Mouse (Mus musculus) intestine, embryonic 14.5 days (tissue): ENCODE results near the gene Atp6v0a1. TPM values are rescaled to one million over a fixed set of nuclear protein-coding genes. Genes with fewer than 3 reads are reported as not detected.

ENCODE experiments used
- ATAC-seq: fragments of 200-750 bp; cut with Nextera tagmentation; replicated peaks from 2 replicates; pipeline ENCODE4 v1.8.0; 2017; ENCODE audit warnings: low read depth, moderate number of reproducible peaks, moderate TSS enrichment, moderate library complexity; ENCODE audit not compliant: low FRiP score, low TSS enrichment
- DNase-seq: peaks from one replicate; pipeline ENCODE4 v3.0.0-alpha.2; 2018; ENCODE audit warnings: low spot score
- H3K27ac ChIP-seq: fragments of 300-500 bp; sonication (generic); 2 replicates; pipeline ENCODE4 v1.5.1; 2014; ENCODE audit warnings: low read depth, mild to moderate bottlenecking, control low read depth
- H3K27me3 ChIP-seq: fragments of 300-500 bp; sonication (generic); replicated peaks from 2 replicates; pipeline ENCODE4 v1.6.1; 2014; ENCODE audit warnings: low read length, control low read depth; ENCODE audit not compliant: control insufficient read depth, insufficient read depth
- H3K36me3 ChIP-seq: fragments of 300-500 bp; sonication (generic); 2 replicates; pipeline ENCODE4 v1.6.1; 2014; ENCODE audit warnings: low read length, control low read depth; ENCODE audit not compliant: control insufficient read depth, insufficient read depth
- H3K4me1 ChIP-seq: fragments of 300-500 bp; sonication (generic); replicated peaks from 2 replicates; pipeline ENCODE4 v1.6.1; 2014; ENCODE audit warnings: low read length, control low read depth, mixed read lengths; ENCODE audit not compliant: control insufficient read depth, insufficient read depth
- H3K4me2 ChIP-seq: fragments of 300-500 bp; sonication (generic); 2 replicates; pipeline ENCODE4 v1.6.1; 2014; ENCODE audit warnings: low read length
- H3K4me3 ChIP-seq: fragments of 300-500 bp; sonication (generic); 2 replicates; pipeline ENCODE4 v1.5.1; 2014; ENCODE audit warnings: low read depth, low read length, control low read depth, mixed read lengths
- H3K9ac ChIP-seq: fragments of 300-500 bp; sonication (generic); 2 replicates; pipeline ENCODE4 v1.6.1; 2014; ENCODE audit warnings: mild to moderate bottlenecking, low read length
- H3K9me3 ChIP-seq: fragments of 300-500 bp; sonication (generic); 2 replicates; pipeline ENCODE4 v1.6.1; 2016; ENCODE audit warnings: low read length, control low read depth; ENCODE audit not compliant: control insufficient read depth
- WGBS: fragments of 180-500 bp; shearing (Covaris S2); extraction: QIAGEN DNeasy Blood & Tissue Kit; methylation state at CpG from one replicate; pipeline ENCODE4 v1.1.7; 2014; 5-methylcytosine and 5-hydroxymethylcytosine counted together
- polyA plus RNA-seq: library from polyadenylated mRNA; unstranded; fragments of >200 nt; fragmentation: Nextera tagmentation; extraction: Ambion mirVana; gene quantifications from 2 replicates; pipeline ENCODE4 v1.2.1, GENCODE M21; 2014

Gene Atp6v0a1
- polyA plus RNA-seq = 30.6 and 32.5 TPM in 2 replicates

DNA sequence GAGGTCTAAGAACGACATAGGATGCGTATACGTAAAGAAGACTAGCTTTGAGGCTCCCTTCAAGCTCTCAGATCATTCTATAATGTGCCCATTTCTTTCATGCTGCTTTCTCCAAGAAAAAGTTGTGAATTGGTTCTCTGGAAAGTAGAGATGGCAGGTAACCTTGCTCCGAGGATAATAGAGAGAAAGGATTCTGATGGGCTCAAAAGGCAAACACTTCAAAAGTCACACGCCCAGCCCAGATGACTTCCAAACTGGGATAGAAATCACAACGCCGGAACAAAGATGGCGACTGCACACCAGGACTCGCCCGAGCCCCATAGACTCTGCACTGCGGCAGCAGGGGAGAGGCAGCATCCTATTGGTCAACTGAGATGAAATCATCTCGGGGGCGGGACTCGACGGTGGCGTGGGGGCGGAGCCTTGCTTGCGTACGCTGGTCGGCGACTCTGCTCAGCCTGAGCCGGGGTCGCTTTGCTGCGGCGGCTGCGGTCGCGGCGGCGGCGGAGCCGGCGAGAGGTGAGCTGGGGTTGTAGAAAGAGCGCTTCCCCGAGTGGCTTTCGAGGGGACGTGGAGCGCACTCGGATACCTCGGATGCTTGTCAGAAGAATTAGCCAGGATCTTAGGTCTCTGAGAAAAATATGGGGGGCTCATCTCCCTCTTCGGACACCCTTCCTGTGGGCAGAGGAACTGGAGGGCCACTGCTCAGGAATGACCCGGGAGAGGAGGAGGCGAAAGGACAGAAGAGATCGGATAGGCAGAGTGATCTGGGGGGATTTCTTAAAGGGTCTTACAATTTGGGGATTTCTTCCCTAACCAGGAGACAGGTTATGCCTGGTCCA is at the start of gene Atp6v0a1:
TSS of gene Atp6v0a1 (plus strand) at position 407 of the 842 bp plus-strand sequence.
- H3K9me3 ChIP-seq = no peaks in the 10 kb centered on the region
- H3K4me3 ChIP-seq = peak within 1 kb of the TSS; percentile 74
- peaks cover 15% of the 10 kb centered on the region for H3K36me3 ChIP-seq
- WGBS = under 1% methylated on average over 44 of the region's 44 CpGs
- H3K9ac ChIP-seq = peak within 1 kb of the TSS; percentile 67
- DNase-seq = peak; percentile 97
- H3K4me1 ChIP-seq = peaks cover 10% of the 10 kb centered on the region; the same call in 1 of the 2 replicates
- peak within 1 kb of the TSS; percentile 86 for H3K27ac ChIP-seq
- peak; percentile 100 for ATAC-seq
- peak within 1 kb of the TSS; percentile 75 for H3K4me2 ChIP-seq
- no peaks in the 10 kb centered on the region for H3K27me3 ChIP-seq

- WGBS = 4% methylated on average over 14 of the region's 14 CpGs
- ATAC-seq (no peak), DNase-seq (peak; percentile 87)
- peaks cover 14% of the 10 kb centered on the region for H3K4me1 ChIP-seq
- no peaks in the 10 kb centered on the region for H3K9me3 ChIP-seq
- H3K4me2 ChIP-seq = peak overlapping the region; percentile 34
- peak overlapping the region; percentile 10; the same call in 1 of the 2 replicates for H3K4me3 ChIP-seq
- H3K27me3 ChIP-seq = peaks cover 17% of the 10 kb centered on the region
- no peak overlapping the region for H3K27ac ChIP-seq
- no peak overlapping the region for H3K9ac ChIP-seq
- H3K36me3 ChIP-seq = peaks cover 15% of the 10 kb centered on the region
Observed at GRCm38 (mm10) chr11:100959464-100959810, 49.8 kb upstream of the Atp6v0a1 start.

DNA sequence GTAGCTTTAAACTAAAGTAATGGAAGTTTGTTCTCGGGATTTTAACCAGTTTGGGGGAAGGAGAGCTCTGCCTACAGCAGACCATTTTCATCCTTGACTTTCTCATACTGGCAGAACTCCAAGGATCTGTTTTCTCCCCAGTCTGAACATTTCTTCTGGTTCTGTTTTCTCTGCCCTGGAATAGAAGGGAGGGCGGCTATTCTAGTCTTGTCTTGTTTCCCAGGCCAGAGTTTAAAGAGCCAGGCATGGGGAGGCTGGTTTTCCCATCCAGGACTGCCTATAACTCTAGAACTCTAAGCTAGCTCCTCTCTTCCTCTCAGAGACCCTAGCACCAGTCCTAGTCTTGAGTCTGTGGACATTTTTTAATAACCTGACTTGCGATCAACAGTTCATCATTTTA is 49.4 kb upstream of the Atp6v0a1 start:
- DNase-seq = no peak
- peaks cover 17% of the 10 kb centered on the region for H3K27me3 ChIP-seq

DNA sequence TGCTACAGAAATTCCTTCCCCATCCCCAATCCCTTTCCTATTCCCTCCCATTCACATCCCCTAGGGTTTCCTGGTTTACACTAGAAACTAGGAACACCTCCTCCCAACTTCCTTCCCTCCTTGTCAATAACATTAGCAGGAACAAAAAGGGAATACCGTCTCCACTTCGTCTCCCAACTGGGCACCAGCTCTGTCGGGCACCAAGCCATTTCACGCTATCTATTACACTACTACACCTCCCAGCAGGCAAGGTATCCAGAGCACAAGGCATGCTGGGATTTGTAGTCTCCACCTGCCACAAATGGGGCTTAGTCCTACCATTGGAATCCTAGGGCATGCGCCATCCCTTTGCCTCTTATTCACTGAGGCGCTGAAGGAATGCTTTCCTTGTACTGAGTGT is 48.7 kb upstream of the Atp6v0a1 start:
- WGBS = 27% methylated on average over 6 of the region's 6 CpGs
- H3K27me3 ChIP-seq = peaks cover 17% of the 10 kb centered on the region
- no peak overlapping the region for H3K27ac ChIP-seq
- ATAC-seq = no peak
- no peak overlapping the region for H3K4me2 ChIP-seq
- H3K4me1 ChIP-seq = peaks cover 14% of the 10 kb centered on the region
- H3K9me3 ChIP-seq = no peaks in the 10 kb centered on the region
- DNase-seq = no peak
- H3K9ac ChIP-seq = no peak overlapping the region
- H3K4me3 ChIP-seq = no peak overlapping the region
- peaks cover 15% of the 10 kb centered on the region for H3K36me3 ChIP-seq

More for the DNA sequence above, 49.4 kb upstream of the Atp6v0a1 start:
- Histone ChIP-seq H3K36me3 (peaks cover 15% of the 10 kb centered on the region), H3K9ac (no peak overlapping the region), H3K4me3 (no peak overlapping the region), H3K4me1 (peaks cover 14% of the 10 kb centered on the region), H3K9me3 (no peaks in the 10 kb centered on the region), H3K27ac (peak overlapping the region; percentile 14), H3K4me2 (peak overlapping the region; percentile 34)
- WGBS = 32% methylated on average over 3 of the region's 3 CpGs
- ATAC-seq = no peak

DNA sequence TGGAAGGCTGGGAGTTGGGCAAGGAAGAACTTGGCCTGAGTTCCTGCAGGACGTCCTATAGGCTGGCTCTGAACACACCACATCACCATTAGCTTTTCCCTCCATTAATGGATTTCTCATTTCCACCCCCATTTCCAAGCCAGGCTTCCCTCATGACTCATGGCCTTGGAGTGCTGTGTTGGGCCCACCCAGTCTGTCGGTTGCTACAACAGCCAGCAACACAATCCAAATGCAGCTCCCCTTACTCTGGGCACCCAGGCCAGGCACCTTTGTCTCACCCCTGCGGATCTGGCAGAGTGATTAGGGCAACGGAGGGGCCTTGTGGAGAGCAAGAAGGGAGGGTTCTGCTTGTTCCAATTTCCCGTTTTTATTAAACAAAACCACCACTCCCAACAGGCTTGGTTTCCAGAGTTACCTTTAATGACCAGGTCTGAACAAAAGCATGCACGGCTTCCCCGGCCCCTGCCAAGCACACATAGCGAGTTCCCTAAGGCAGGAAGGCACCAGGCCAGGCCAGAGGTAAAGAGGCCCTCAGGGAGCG is 46.8 kb upstream of the Atp6v0a1 start:
- peaks cover 14% of the 10 kb centered on the region for H3K4me1 ChIP-seq
- no peak overlapping the region for H3K9ac ChIP-seq
- DNase-seq (no peak), ATAC-seq (no peak)
- peaks cover 13% of the 10 kb centered on the region for H3K36me3 ChIP-seq
- H3K4me3 ChIP-seq = no peak overlapping the region
- 60% methylated on average over 9 of the region's 9 CpGs for WGBS
- peak overlapping the region; percentile 23; the same call in 1 of the 2 replicates for H3K27ac ChIP-seq
- H3K27me3 ChIP-seq = peaks cover 17% of the 10 kb centered on the region
- H3K9me3 ChIP-seq = no peaks in the 10 kb centered on the region
- no peak overlapping the region for H3K4me2 ChIP-seq

DNA sequence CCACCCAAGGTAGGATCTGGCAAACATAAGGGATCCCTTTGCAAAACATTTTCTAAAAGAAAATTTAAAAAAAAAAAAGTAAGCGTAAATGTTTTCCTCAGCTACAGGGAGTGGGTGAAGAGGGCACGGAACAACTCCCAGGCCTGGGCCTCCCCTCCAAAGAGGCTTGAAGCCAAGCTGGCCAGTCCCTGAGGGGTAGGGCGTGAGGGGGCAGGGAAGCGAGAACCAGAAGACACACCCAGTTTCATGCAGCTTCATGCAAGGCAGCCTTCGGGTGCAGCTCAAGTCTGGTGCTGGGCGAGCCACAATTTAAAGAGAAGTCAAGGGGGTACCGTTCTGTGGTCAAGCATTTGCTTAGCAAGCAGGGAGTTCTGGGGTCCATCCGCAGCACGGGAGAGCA is 45.6 kb upstream of the Atp6v0a1 start:
- Histone ChIP-seq H3K27ac (0 out of 2 replicates have a peak overlapping the region, but pooled peaks have one; percentile 23), H3K4me2 (no peak overlapping the region), H3K4me1 (peaks cover 21% of the 10 kb centered on the region), H3K9ac (no peak overlapping the region), H3K36me3 (peaks cover 3% of the 10 kb centered on the region), H3K4me3 (no peak overlapping the region), H3K9me3 (no peaks in the 10 kb centered on the region), H3K27me3 (peaks cover 8% of the 10 kb centered on the region)
- ATAC-seq (no peak), DNase-seq (no peak)
- WGBS = 67% methylated on average over 9 of the region's 9 CpGs

GRCm38 (mm10) chr11:100964180-100964579 is 45.1 kb upstream of the Atp6v0a1 start:
- H3K36me3 ChIP-seq = no peaks in the 10 kb centered on the region
- WGBS = 88% methylated on average over 7 of the region's 7 CpGs
- no peak for DNase-seq
- H3K27me3 ChIP-seq = peaks cover 3% of the 10 kb centered on the region
- no peak overlapping the region for H3K27ac ChIP-seq
- H3K4me1 ChIP-seq = peaks cover 17% of the 10 kb centered on the region
- H3K9ac ChIP-seq = no peak overlapping the region
- no peak for ATAC-seq
- no peak overlapping the region for H3K4me2 ChIP-seq
- no peaks in the 10 kb centered on the region for H3K9me3 ChIP-seq
- no peak overlapping the region for H3K4me3 ChIP-seq

- no peak overlapping the region for H3K4me3 ChIP-seq
- H3K9ac ChIP-seq = no peak overlapping the region
- H3K4me1 ChIP-seq = peaks cover 13% of the 10 kb centered on the region; the same call in 1 of the 2 replicates
- no peak for ATAC-seq
- no peaks in the 10 kb centered on the region for H3K27me3 ChIP-seq
- H3K4me2 ChIP-seq = no peak overlapping the region
- no peaks in the 10 kb centered on the region for H3K9me3 ChIP-seq
- DNase-seq = no peak
- no peak overlapping the region for H3K27ac ChIP-seq
- 87% methylated on average over 6 of the region's 6 CpGs for WGBS
- H3K36me3 ChIP-seq = no peaks in the 10 kb centered on the region
Observed at GRCm38 (mm10) chr11:100964901-100965542, 44.2 kb upstream of the Atp6v0a1 start.
